Mouse (Mus musculus) fat pad, adult 2 months (tissue): ENCODE measurements around the gene Pklr.
"Not testable (repeated sequence)": the region's sequence is repeated elsewhere in the genome, so short reads cannot be mapped to it uniquely, and the experiment has no call there.

Experiments used
- DNase-seq: peaks from one replicate; pipeline ENCODE4 v3.0.0-alpha.2; 2011; ENCODE audit warnings: low read depth, low spot score; ENCODE audit errors: extremely low read depth

The Pklr gene

DNA sequence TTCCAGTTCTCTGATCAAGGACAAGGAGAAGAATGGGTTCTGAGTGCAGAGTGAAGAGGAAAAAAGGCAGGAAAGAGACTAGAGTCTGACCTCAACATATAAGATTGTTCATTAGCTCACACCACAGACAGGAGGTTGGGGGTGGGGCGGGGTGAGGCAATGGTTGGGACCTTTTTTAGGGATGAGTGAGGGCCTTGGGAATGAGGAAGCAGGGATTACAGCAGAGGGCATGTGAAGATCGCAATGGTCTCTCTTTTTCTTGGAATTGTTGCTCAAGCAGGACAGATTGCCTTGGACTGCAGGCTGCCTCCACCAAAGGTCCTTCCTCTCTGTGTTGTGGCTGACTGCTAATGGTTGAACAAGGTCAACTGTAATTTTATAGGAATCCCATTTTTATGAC lies 12.6 kb upstream of the Pklr start:
- no peak for DNase-seq

DNA sequence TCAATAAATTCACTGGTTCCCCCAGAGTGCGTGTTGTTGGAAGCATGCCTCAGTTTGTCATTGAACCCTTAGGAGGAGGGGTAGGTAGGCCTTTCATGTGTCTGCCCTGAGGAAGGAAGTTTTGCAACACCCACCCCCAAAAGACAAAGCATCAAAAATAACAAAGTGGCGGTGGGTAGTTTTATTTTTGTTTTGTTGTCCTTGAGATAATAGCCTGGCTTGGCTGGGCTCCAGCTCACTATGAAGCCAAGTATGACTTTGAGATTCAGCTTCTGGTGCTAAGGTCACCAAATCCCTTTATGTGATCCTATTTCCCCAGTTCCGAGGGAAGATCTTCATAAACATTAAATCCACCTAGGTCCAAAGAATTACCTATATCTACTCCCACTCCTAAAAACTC lies 11.7 kb upstream of the Pklr start:
- no peak for DNase-seq

DNA sequence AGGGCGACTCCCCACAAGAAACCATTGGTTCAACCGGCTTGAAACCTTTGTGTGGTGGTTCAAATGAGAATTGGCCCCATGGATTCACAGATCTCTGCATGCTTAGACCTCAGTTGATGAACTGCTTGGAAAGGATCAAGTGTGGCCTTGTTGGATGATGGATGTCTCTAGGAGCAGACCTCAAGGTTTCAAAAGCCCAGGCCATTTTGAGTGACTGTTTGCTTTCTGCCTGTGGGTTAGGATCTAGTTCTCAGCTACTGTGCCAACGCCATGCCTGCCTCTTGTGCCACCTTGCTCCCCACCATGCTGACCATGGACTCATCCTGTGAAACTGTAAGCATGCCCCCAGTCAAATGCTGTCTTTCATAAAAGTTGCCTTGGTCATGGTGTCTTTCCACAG lies 10.0 kb upstream of the Pklr start:
- no peak for DNase-seq

DNA sequence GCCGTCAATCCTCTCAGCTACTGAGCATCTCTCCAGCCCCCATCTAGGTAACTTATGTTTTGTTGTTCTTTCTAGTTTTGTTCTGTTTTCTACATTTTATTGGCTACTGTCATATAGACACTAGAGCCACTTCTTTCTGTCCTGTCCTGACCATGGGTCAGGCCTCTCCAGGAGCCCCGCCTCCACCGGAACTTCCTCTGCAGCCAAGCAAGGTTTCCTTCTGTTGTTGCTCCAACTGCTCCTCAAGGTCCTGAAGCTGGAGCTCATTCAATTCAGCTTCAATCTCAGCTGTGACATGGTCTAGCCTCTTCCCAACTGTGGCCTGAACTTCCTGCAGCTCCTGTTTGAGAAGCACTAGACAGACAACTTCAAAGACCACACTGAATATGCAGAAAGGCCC lies 6.0 kb upstream of the Pklr start:
- DNase-seq = no peak

DNA sequence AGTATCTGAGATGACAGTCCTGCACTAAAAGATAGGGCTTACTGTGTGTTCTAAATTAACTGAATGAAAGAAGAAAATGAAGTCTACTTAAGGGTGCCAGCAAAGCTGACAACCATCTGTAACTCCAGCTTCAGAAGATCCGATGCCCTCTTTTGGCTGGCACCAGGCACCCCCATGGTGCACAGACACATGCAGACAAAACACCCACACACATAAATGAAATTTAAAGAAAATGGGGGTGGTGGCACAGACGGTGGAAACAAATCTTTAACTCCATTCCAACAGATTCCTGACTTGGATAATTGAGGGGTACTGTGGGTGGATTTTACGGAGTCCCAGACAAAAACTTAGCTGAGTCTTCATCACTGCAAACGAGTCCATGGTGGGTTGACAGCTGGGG lies 4.1 kb upstream of the Pklr start:
- DNase-seq = no peak

DNA sequence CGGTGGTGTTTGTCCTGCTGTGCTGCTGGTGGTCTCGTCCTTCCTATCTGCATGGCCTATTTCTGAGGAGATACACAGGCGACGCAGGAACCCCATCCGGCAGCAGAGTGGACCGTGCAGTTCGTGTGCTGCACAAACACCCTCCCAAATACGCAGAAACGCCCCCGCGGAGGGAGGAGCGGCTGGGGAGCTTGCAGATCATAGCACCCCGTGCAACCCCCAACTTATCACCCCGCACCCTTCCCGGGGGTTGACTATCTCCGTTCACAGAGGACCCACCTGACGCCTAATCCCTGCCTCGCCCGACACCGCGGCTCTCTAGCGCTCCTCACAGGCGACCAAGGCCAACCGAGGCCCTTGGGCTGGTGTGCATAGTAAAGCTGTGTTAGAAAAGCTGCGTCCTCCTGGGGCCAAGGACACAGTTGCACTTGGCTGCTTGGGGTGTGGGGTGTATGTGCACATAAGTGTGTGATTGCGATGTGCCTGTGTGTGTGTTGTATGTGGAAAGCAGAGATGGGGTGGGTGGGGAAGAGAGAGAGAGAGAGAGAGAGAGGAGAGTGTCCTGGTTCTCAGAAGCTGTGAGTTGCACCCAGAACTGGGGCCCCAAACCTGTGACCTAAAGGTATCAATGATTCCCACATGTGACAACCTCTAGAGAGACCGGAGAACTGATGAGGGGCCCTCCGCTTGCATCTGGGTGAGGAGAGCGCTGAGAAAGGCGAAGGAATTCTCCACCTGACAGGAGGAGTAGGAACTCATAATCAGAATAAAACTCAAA lies 3.5 kb upstream of the Pklr start:
- no peak for DNase-seq

DNA sequence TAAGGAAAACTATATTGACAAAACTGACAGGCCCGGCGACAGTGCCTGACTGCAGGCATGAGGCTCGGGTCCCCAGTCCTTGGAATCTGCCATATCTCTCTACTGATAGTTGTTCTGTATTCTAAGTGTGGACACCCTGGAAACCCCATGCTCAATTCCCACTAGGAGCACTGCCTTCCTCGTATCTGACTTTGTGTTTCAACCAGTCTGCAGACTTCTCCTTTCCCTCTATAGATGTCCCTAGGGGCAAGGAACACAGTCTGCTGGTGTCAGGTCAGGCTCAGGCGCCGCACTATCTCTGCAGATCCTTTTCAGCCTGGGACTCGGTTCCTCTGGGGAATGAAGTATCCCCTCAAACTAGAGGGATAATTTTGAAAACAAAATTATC lies 2.9 kb upstream of the Pklr start:
- no peak for DNase-seq

DNA sequence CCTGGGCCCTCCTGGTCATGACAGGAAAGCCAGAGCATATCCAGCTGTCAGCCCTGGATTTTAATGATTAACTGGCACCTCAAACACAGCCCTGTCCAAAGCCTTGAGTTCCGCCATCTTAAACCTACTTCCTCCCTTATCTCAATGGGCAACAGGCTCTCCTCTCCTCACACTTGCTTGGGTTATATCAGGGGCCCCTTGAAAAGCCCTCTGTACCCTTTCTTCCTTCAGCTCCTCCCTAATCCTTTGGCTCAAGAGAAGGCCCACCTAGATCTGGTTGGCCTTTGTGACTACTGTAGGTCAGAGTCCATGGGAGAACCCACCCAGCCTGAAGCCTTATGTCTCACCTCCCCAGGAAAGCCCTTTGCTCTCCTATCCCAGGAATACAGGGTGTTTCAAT lies 2.2 kb upstream of the Pklr start:
- DNase-seq = no peak

DNA sequence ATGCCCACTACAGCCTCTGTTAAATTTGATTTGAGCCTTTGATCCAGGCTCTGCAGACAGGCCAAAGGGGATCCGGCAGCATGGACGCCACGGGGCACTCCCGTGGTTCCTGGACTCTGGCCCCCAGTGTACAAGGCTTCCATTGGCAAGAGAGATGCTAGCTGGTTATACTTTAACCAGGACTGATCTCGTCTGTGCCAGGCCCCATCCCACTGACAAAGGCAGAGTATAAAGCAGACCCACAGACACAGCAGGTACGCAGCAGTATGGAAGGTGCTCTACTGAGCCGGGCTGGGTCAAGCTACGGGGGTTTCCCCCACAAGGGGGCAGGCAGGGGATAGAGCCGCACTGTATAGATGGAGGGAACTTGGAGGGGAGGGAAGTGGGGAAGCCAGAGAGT lies 423 bp downstream of the Pklr start:
- no peak for DNase-seq

DNA sequence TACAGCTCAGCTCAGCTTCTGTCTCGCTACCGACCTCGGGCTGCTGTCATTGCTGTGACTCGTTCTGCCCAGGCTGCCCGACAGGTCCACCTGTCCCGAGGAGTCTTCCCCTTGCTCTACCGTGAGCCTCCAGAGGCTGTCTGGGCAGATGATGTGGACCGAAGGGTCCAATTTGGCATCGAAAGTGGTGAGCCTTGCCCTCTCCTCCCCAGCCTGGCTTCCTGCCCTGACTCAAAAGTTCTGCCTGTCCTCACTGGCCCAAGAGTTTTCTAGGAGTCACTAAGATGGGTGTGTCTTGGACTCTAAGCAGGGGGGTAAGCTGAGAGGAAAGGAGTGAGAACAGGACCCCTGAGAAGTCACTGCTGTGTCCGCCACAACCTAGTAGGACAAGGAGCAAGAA lies 8.9 kb downstream of the Pklr start:
- no peak for DNase-seq

DNA sequence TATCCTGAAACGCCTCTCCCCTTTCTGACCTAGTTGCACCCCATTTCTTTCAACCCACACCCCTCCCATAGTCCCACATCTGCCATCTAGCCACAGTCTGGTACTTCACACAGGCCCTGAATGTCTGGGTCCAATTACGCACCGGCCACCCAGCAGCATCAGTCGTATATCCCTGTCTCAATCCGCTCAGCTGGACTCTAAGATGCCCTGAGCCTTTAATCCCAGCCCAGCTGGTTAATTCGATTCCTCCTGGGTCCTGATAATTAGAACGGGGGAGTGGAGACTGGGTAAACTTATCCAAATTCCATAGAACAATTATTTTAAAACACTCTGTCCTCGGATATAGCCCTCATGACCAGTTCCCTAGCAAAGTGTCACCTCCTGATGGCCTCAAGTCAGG lies 9.6 kb downstream of the Pklr start:
- no peak for DNase-seq

DNA sequence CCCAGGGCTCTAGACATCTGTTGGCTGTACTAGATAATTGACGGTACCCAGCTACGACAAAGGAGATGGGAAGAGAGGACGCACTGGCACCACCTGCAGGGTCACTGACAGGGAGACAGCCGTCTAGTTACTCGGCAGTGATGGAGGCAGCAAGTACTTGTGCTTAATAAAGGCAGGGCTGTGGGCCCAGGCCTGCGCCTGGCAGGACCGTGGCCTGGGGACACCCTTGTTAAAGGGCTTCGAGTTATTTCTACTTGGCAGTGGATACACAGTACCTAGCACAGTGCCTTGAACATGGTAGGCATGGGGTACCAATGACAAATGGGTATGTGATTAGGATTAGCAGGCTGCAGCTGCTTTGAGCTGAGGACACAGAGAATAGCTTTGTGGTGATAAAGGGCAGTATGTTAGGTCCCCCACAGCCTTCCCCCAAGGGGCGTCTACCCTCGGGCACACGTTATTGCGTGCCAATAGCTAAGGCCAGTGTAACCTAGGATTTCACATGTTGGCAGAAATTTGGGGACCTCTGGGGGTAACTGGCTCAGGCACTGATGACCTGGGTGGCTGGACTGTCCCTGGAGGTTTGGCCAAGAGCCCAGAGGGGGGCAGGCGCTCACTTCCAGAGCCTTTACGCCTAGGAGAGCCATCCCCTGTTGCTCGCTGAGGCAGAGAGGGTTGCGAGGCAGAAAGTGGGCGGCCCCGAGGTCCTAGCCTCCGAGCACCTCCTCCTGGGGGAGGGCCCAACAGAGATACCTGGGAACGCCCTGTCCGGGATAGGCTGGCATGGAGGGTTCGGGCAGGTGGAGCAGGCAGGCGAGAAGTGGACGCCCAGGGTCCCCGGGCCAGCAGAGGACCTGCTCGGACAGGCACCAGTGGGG lies 11.4 kb downstream of the Pklr start:
- DNase-seq = no peak

DNA sequence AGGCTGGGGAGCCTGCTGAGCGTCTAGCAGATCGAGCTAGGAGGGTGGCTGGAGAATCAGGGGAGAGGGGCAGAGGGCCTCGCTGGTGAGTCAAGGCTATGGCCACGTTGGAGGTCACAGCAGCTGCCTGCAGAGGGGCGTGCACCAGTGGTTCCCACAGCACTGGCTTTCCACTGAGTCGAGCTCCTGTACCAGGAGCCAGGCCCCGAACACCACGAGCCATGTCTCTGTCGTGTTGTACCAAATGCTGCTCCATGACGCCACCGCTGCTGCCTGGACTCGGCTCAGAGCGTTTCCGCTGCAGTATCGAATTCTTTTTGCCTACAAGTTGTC lies 12.0 kb downstream of the Pklr start:
- DNase-seq = no peak

DNA sequence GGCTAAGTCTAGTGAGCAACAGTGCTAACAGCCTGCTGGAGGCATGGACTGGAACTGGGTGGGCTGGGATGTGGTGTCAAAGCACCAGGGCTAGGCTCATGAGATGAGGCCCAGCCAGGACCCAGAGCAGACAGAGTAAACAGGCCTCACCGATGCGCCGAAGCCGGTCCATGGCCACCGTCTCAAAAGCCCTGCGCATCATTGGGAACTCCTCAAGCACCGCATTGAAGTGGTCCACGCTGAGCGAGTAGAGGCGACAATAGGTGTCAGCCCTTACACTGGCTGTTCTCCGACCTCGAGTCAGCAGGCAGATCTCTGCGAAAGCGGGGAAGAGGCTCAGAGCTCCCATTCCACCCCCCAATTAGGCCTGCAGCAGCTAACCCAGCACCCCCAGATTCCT lies 12.6 kb downstream of the Pklr start:
- no peak for DNase-seq

DNA sequence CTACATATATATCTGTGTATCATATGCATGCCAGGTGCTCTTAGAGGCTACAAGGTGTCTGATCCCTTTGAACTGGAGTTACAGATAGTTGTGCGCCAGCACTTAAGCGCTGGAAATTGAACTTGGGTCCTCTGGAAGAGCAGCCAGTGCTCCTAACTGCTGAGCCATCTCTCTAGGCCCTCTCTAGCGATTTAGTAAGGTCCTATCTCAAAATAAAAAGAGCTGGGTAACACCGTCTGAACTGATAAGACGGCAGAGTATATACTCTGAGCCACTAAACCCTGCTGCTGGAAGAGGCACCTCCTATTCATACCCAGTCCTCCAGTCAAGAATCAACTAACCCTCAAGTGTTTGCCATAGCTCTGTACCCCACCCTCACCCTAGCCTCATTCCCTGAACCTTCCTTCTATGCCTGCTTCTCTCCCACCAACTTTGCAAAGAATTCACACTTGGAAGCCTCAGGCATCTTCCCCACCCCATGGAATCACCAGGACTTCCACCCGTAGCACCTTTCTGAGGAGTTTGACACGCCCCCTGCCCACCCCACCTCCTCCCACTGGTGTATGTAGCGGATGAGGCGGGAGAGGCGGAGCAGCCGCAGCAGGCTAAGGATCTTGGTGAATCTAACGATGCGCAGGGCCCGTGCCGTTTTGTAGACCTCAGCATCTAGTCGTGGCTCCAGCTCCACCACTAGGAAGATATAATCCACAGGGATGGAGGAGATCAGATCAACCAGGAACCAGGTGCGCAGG lies 16.3 kb downstream of the Pklr start:
- no peak for DNase-seq

DNA sequence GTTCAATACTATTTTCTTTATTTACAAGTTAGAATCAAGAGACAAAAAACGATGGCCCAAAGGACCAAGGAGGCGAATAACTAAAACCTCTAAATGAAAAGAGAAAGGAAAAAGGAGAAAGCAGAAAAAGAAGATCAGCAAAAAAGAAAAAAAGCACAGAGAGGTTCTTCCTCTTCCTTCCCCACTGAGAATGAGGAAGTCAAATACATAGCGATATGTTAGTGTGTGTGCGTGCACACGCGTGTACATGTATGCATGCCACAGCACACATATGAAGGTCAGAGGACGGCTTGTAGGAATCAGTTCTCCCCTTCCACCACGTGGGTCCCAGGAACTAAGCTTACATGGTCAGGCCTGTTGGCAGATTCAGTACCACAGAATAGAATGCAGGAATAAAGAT lies 21.0 kb downstream of the Pklr start:
- no peak for DNase-seq

DNA sequence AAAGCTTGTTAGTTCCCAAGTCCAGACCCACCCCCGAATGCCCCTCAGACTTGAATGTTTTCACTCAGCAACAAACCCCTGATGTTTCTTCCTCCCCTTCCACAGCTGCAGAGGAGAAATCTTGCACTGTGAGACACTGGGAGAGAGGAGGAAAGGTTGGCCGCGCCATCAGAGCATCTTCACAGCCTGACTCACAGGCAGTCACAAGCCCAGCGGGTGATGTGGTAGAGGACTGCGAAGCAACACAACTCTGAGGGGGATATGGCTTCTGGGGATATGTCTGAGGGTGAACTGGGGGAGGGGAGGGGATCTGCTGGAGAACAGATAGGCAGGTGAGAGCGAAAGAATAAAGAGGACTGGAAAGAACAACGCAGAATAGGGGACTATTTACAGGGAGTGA lies 22.7 kb downstream of the Pklr start:
- DNase-seq = no peak

DNA sequence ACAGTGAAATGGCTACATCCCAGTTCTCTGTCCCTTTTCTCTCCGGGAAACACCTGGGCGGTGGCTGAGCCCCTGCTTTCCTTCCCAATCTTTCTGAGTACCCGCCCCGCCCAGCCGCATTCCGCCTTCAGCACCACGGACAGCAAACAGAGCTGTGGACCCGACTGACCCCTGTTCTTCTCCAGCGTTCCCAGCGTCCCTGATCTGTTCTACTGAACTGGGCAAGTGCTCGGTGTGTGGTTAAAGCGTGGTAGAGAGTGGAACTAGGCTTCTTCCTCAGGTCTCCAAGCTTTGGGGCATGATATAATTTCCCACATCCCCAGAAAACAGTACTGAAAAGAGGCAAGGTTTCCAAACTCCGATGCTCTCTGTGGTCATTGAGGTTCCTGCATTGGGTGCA lies 23.3 kb downstream of the Pklr start:
- no peak for DNase-seq

DNA sequence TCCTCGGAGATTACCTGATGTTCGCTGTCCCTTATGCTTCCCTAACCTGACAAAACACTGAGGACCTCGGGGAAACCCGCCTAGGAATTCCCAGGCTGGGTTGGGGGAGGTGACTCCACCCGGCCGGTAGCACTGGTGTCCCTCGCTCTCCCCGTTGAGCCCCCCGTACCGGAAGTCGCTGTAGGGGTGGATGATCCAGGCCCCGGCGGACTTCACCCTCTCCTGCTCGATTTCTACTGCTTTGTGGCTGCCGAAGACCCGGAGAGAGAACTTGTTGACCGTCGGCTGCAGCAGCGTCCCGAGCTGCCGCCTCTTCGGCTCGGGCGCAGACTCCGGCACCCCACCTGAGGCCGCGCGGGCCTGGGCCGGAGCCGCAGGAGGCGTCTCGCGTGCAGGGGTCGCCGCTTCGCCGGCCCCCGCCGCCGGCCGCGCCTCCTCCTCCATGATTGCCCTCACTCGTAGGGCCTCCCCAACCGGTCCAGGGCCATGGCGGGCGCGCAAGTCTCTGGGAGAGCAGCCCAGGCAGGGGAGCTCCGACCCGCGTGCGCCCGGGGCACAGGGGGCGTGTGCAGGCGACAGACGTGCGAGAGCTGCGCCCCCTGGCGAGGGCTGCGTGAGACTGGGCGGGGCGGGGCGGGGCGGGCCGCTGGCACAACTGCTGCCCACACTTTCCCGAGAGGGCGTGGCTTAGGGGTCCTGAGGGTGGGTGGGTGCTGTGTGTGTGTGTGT lies 23.8 kb downstream of the Pklr start, which contains the start of gene Hcn3:
Gene Hcn3, minus strand, starts transcription at position 581 of the 729 bp plus-strand sequence.
- DNase-seq = no peak

DNA sequence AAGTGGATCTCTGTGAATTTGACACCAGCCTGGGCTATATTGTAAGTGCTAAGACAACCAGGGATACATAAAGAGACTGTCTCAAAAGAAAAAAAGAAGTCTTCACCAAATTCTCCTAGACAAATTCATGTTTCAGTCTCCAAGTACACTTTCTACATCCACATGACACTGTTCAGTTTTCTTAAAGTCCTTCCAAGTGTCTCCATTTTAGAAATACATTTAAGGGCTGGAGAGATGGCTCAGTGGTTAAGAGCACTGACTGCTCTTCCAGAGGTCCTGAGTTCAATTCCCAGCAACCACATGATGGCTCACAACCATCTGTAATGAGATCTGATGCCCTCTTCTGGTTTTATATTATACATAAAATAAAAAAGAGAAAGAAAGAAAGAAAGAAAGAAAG lies 25.3 kb downstream of the Pklr start:
- not testable (repeated sequence) for DNase-seq

DNA sequence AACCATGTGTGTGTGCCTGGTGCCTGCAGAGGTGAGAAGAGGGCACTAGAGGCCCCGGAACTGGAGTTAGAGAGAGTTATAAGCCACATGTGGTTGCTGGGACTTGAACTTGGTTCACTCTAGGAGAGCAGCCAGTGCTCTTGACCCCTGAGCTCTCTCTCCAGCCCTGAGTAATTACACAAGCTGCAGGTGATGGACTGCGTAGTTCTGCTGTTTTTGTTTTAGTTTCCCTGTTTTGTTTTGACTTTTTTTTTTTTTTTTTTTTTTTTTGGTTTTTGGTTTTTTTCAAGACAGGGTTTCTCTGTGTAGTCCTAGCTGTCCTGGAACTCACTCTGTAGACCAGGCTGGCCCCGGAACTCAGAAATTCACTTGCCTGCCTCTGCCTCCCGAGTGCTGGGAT lies 25.8 kb downstream of the Pklr start:
- DNase-seq = no peak
